Mouse (Mus musculus): ENCODE results near the gene E130114P18Rik.

- TF ChIP-seq CTCF (IDR thresholded peaks at IDR 0.05; ENCODE audit: low read depth, low read length), result no peak
- TF ChIP-seq GATA1 (IDR thresholded peaks at IDR 0.05; ENCODE audit: borderline replicate concordance, low read length), result no peak
- TF ChIP-seq TAL1 (conservative IDR thresholded peaks at IDR 0.05; ENCODE audit: low read depth, low read length), result no peak
- TF ChIP-seq POLR2AphosphoS5 (IDR thresholded peaks at IDR 0.05; ENCODE audit: insufficient replicate concordance, low read depth, low read length), result no peak
Observed at GRCm38 (mm10) chr4:97647700-97648435, 130.0 kb downstream of the E130114P18Rik start.
